Mouse (Mus musculus) lung, postnatal 0 days (tissue): ENCODE measurements around the gene Sytl2.

ENCODE experiments used
- CTCF ChIP-seq: IDR thresholded peaks from 2 replicates; pipeline ENCODE4 v1.5.1; 2016; ENCODE audit warnings: antibody characterized with exemption, mild to moderate bottlenecking
- EP300 ChIP-seq: IDR thresholded peaks from 2 replicates; pipeline ENCODE4 v1.6.1; 2016; ENCODE audit warnings: antibody characterized with exemption, mild to moderate bottlenecking, control low read depth

DNA sequence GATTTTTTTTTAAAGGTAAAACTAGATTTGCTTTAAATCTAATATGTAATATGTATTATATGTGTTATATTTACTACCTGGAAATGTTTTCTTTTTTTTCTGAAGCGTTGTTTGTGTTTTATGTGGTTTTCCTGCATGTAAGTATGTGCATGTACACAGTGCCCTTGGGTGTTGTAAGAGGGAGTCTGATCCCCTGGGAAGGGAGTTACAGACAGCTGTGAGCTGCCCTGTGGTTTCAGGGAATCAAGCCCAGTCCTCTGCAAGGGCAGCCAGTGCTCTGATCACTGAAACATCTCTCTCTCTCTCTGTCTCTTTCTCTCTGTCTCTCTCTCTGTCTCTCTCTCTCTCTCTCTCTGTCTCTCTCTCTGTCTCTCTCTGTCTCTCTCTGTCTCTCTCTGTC, 19.3 kb upstream of the Sytl2 start:
- TF ChIP-seq CTCF = no peak
- no peak for TF ChIP-seq EP300
